Mouse (Mus musculus) kidney, adult 11 months (tissue): ENCODE measurements around the gene Pnpla7.
A peak's percentile ranks its signal among the peaks of the same experiment; 100 is the strongest.

Experiments
- DNase-seq: peaks from one replicate; pipeline ENCODE4 v3.0.0; 2022

The Pnpla7 gene

DNA sequence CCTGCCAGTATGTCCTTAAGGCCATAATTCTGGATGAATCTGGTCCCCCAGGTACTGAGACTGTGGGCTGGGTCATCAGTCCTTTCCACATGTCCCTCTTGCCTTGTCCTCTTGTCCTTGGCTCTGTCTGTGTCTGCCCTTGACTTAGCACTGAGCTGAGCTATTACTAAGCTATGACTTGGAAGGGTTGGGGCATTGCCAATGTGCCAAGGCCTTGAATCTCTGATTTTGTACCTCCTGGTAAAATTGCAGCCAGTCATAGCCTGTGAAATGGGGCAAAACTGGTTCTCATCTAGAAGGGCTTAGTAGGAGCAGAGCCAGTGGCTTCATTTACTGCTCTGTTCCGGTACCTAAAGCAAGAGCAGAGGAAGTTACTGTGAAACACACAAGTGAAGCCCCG, 20.6 kb downstream of the Pnpla7 start:
- no peak for DNase-seq

DNA sequence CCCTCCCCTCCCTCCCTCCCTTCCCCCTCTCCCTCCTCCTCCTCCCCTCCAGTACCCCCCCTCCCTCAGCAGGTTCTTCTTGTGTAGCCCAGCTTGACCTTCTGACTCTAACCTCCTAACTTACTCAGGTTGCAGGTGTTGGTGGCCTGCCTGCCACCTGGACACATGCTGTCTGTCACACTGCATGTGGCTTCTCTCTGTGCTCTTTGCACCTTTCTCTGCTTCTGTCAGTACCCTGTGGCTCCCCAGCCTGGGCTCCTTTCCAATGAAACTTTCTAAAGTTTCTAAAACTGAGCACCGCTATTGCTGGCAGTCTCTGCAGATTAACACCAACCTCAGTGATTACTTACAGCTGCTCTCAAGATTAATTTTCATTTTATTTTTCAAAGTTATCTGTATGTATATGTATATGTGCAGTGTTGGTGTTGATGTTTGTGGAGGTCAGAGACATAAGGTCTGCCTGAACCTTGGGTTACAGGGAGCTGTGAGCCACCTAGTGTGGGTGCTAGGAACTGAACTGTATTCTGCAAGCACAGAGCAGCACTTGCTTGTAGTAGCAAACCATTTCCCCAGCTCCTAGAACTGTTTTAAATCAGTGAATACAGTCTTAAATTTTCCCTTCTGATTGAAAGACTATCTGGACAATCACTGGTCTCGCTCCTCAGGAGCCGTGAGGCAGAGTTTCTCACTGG, 24.9 kb downstream of the Pnpla7 start:
- peak; percentile 18 for DNase-seq

- no peak for DNase-seq
Measured at GRCm38 (mm10) chr2:25003946-25004786, 28.3 kb downstream of the Pnpla7 start.

GRCm38 (mm10) chr2:25006767-25007166, 30.9 kb downstream of the Pnpla7 start:
- DNase-seq: no peak

- DNase-seq: no peak
Measured at GRCm38 (mm10) chr2:25008250-25008649, 32.4 kb downstream of the Pnpla7 start.

DNA sequence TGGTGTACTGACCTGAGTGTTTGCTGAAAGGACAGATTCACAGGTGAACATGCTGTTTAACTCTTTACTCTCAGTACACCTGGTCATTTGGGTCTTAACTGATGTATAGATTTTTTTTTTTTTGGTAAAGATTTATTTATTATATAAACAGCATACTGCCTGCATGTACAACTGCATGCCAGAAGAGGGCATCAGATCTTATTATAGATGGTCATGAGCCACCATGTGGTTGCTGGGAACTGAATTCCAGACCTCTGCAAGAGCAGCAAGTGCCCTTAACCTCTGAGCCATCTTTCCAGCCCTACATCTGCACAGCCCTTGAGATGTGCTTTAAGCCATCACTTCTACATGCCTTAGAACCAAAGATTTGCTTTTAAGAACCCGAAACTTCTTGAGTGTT, 46.8 kb downstream of the Pnpla7 start:
- no peak for DNase-seq

GRCm38 (mm10) chr2:25025109-25025508, 49.3 kb downstream of the Pnpla7 start:
- no peak for DNase-seq

DNA sequence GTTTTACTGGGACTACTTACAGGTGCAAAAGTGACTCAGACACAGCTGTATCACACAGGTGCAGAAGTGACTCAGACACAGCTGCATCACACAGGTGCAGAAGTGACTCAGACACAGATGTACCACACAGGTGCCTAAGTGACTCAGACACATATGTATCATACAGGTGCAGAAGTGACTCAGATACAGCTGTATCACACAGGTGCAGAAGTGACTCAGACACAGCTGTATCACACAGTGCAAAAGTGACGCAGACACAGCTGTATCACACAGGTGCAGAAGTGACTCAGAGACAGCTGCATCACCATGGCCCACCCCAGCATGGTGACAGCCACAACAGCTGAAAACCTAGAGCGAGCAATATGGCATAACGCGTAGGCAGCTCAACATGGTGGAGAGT, 59.2 kb downstream of the Pnpla7 start:
- no peak for DNase-seq

- no peak for DNase-seq
Measured at GRCm38 (mm10) chr2:25040089-25040488, 64.3 kb downstream of the Pnpla7 start.

DNA sequence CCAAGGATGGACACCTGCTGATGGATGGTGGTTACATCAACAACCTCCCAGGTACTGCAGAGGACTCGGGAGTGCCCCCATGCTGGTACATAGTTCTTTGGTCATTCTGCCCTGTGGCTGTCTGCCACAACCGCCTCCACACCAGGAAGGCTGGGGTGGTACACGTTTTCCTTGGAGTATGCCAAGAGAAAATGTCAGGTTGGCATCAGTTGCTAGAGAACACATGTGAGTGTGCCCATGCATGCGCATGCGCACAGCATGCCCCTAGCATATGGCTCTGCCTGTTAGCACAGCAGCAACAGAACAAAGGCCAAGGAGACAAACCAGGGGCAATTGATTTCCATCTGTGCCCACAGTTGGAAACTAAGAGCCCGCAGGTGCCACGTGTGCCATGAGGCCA, 75.1 kb downstream of the Pnpla7 start:
- DNase-seq: no peak

GRCm38 (mm10) chr2:25051450-25051849, 75.6 kb downstream of the Pnpla7 start:
- peak; percentile 34 for DNase-seq

DNA sequence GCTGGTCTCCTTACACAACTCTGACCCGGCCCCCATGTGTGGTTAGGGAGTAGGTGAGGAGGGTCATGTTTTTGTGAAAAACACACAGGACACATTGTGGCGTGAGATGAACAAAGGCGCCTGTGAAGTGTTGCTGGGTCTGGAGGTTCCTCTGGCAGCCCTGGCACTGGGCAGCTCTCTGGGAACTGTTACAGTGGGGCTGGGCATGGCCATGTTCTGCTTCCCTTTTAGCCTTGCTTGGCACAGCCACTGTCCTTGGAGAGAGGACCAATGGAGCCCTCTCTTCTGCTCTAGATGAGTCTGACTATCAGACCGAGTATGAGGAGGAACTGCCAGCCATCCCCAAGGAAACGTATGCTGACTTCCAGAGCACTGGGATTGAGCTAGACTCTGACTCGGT, 77.3 kb downstream of the Pnpla7 start:
- DNase-seq: no peak

GRCm38 (mm10) chr2:25054221-25055067, 78.6 kb downstream of the Pnpla7 start, which contains the start of gene Nsmf:
Gene Nsmf, plus strand, starts transcription at chr2:25054355.
- DNase-seq: peak; percentile 83

DNA sequence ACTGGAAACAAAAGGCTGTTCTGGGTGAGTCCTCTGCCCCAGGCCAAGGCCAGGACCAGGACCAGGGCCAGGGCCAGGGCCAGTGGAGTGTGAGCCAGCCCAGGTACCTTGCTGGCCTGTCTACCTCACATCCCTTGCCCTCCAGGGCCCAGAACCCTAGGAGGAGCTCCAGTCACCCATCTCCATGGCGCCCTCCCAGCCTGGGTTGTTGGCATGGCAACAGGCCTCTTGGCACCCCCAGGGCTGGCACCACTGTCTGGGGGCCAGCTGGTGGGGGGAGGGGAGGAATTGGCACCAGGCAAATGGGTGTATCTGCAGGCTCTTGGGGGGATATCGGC, 79.2 kb downstream of the Pnpla7 start:
- DNase-seq: no peak

DNA sequence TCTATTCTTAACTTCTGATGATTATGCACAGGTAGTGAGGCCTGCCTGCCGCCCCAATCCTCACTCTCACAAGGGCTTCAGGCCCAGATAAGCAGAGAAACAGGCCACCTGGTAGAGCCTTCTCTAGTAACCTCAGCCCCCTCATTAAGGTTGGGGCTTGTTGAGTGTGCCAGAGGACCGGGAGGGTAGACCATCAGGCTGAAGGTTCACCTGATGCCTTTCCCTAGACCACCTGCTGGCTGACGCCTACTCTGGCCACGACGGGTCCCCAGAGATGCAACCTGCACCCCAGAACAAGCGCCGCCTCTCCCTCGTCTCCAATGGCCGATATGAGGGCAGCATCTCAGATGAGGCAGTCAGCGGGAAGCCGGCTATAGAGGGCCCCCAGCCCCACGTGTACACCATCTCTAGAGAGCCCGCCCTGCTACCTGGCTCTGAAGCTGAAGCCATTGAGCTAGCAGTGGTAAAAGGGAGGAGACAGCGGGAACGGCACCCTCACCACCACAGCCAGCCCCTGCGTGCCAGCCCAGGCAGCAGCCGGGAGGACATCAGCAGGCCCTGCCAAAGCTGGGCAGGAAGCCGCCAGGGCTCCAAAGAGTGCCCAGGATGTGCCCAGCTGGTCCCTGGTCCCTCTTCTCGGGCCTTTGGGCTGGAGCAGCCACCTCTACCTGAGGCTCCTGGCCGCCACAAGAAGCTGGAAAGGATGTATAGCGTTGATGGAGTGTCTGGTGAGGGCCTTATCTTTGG, 79.7 kb downstream of the Pnpla7 start:
- no peak for DNase-seq

DNA sequence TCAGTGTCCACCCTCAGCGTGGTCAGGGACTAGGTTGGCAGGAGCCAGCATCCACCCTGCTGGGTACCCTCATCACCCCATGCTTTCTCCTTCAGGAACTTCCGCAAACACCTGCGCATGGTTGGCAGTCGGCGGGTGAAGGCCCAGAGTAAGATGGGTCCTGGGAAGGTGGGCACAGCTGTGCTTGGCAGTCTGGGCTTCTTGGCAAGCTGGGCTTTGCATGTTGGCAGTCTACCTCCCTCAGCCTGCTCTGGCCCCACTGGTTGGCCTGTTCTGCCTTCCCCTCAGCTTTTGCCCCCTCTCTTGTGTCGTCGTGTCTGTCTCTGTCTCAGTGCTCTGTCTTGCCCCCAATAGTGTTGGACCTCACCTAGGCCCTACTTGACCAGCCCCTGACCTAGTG, 83.1 kb downstream of the Pnpla7 start:
- DNase-seq: no peak

DNA sequence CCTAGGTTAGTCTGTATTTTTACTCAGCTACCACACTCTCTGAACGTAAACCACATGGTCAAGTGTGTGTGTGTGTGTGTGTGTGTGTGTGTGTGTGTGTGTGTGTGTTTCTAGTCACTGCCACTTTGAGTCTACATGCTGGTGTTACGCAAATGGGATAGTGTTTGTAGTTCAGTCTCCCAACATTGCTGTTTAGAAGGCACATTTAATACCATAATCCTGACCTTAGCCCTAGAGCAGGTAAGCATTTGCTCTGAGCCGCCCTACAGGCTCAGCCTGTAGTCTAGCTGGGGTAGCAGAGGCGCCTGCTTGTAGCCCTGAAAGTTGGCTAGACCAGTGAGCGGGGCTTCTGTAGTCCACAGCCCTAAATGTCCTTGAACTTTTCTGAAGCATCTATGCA, 87.7 kb downstream of the Pnpla7 start:
- no peak for DNase-seq

DNA sequence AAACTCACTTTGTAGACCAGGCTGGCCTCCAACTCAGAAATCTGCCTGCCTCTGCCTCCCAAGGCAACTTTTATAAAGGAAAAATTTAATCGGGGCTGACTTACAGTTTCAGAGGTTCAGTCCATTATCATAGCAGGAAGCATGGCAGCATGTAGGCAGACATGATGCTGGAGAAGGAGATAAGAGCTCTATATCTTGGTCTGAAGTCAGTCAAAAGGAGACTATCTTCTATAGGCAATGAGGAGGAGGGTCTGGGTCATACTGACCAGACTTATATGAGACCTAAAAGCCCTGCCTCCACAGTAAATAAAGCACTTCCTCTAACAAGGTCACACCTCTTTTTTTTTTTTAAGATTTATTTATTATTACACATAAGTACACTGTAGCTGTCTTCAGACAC, 88.5 kb downstream of the Pnpla7 start:
- no peak for DNase-seq

- DNase-seq: no peak
Measured at GRCm38 (mm10) chr2:25065537-25065936, 89.7 kb downstream of the Pnpla7 start.

GRCm38 (mm10) chr2:25066552-25066951, 90.7 kb downstream of the Pnpla7 start:
- no peak for DNase-seq

- no peak for DNase-seq
Measured at GRCm38 (mm10) chr2:25069537-25069936, 93.7 kb downstream of the Pnpla7 start.

GRCm38 (mm10) chr2:25072398-25072797, 96.6 kb downstream of the Pnpla7 start:
- no peak for DNase-seq

DNA sequence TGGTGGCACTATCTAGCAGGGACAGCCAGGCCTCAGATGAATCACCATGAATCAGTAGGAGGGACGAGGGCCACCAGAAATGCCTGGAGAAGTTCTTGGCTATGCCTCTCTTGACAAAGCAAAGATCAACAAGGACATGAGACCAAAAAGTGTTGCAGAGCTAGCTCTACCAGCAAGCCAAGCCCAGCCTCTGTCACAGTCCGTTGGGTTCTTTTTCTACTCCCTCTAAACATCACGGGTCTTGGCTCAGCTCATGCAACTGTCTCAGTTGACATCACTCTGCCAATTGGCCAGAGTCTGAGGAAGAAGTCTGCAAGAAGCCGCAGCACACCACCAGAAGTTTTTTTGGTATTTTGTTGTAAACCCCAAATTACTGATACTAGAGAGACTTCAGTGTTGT, 99.7 kb downstream of the Pnpla7 start:
- peak; percentile 86 for DNase-seq
